Mouse (Mus musculus): ENCODE measurements around the gene Mettl7a1.
"Not testable (repeated sequence)": the region's sequence is repeated elsewhere in the genome, so short reads cannot be mapped to it uniquely, and the experiment has no call there.

- not testable (repeated sequence) for TF ChIP-seq ZNF384 (IDR thresholded peaks at IDR 0.05; ENCODE audit: low read depth, low read length); HCFC1 (IDR thresholded peaks at IDR 0.05; ENCODE audit: borderline replicate concordance, insufficient read depth, low read length); MAFK (IDR thresholded peaks at IDR 0.05; ENCODE audit: insufficient read depth, low read depth, low read length); ZC3H11A (IDR thresholded peaks at IDR 0.05; ENCODE audit: borderline replicate concordance, low read depth, low read length)
Observed at GRCm38 (mm10) chr15:100273791-100274308, 30.1 kb upstream of the Mettl7a1 start.
